Mouse (Mus musculus): ENCODE measurements at regions not wholly inside any gene's neighbourhood (a gene's known extent, or its start where the extent isn't known, plus 50 kb on each side); places are given as distances from the start of the nearest gene placed in this dataset.
A peak's percentile ranks its signal among the peaks of the same experiment; 100 is the strongest.

DNA sequence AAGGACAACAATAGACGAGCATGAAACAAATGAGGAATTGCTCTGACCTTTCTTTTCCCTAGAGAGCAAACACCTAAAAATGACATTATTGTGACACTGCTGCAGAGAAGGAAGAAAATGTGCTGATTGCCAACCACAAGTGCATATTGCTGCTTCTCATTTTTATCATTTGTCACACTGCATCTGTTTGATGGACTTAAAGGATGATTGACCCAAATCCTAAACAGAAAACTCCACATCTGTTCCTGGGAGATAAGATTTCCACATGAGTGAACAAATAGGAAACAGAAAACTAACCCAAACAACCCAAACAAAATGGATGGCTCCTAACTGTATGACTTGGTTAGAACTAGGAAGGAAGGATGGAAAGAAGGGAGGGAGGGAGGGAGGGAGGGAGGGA, 118.5 kb downstream of the Ccdc50 start:
- no peak for DNase-seq

DNA sequence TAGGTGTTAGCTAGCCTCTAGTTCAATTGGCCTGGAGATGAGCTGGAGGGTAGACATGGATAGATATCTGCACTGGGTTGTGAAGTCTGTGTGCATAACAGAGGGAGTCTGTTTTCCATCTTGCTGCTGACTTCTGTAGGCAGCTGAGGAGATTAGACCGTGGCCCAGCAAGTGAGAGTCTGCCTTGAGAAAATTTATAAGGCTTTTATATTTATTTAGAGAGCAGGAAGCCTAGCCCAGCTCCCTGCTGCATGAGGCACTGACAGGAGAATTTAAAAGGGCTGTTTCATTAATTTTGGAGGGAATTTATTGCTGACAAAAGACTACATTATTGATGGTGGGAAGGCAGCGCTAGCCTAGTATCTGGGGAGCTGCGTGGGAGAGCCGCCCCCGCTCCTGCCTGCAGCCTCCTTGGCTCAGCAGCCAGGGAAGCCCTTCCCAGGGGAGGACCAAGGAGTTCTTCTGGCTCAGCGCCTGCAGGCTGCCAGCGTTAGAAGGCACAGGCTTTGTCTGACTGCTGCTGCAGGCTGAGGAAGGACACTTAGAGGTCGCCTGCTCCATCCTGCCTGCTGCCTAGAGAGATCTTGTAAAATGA, 135.0 kb downstream of the Ccdc50 start:
- peak; percentile 14 to 33 for DNase-seq

DNA sequence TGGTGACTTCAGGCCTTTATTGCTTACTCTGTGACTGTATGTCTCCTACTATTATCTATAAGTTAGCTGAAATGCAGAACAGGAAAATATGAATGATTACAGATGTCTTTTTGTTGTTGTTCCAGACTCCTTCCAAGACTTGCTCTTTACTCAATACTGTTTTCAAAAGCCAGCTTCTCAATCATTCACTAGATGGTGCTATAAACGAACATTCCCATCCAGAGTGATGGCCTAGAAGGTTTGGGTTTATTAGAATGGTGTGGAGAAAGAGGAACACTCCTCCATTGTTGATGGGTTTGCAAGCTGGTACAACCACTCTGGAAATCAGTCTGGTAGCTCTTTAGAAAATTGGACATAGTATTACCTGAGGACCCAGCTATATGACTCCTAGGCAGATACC, 138.0 kb downstream of the Ccdc50 start:
- no peak for DNase-seq

DNA sequence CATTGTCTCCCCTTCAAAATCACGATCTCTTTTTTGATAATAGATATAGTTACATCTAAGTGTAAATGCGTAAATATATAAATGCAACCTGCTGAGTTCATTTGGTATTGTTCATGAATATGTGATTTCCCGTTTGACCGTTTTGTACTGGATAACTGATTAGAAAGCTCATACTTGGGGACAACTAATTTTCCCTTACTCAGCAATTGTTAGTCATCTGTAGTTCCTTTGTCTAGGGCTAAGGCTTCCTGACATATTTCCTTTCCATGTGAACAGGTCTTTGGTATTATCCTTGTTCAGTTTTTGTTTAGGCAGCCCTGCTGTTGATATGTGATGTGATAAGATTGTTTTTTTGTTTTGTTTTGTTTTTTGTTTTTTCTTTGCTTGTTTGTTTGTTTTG, 142.0 kb downstream of the Ccdc50 start:
- DNase-seq = no peak
